Mouse (Mus musculus): ENCODE results near the gene Cnih3.

GRCm38 (mm10) chr1:181476141-181476540 is 123.7 kb downstream of the Cnih3 start:
- TF ChIP-seq POLR2A (IDR thresholded peaks at IDR 0.05; ENCODE audit: insufficient read length, low read depth) (no peak), CEBPB (IDR thresholded peaks at IDR 0.05; ENCODE audit: insufficient read depth, poor library complexity, severe bottlenecking) (no peak), USF1 (IDR thresholded peaks at IDR 0.05; ENCODE audit: low read depth) (no peak), REST (IDR thresholded peaks at IDR 0.05; ENCODE audit: insufficient read depth, insufficient read length) (no peak), TCF12 (IDR thresholded peaks at IDR 0.05; ENCODE audit: insufficient read depth, poor library complexity, severe bottlenecking) (no peak), TCF3 (IDR thresholded peaks at IDR 0.05; ENCODE audit: insufficient read length, low read depth) (no peak), MAX (IDR thresholded peaks at IDR 0.05; ENCODE audit: low read depth) (no peak), E2F4 (IDR thresholded peaks at IDR 0.05; ENCODE audit: insufficient read depth) (no peak)
